Mouse (Mus musculus): ENCODE data around the gene Bcl7c. TPM values are rescaled to one million over a fixed set of nuclear protein-coding genes. Genes with fewer than 3 reads are reported as not detected.
"Not testable (repeated sequence)": the region's sequence is repeated elsewhere in the genome, so short reads cannot be mapped to it uniquely, and the experiment has no call there.

Gene Bcl7c
- polyA plus RNA-seq, 1 experiment from 2014 or later, result 41.1 TPM

DNA sequence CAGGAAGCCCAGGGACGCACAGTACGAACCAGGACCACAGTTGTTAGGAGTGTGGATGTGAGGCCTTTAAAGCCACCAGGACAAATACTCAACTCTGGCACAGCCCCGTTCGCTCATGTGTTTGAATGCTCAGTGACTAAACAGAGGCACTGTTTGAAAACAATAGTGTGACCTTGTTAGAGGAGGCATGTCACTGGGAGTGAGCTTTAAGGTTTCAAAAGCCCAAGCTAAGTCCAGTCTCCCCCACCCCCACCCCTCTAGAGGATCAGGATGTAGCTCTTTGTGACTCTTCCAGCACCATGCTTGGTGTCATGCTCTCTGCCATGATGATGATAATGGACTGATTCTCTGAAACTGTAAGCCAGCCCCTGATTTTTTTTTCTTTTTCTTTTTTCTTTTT, 77.3 kb downstream of the Bcl7c start:
- Histone ChIP-seq H3K27ac (replicated peaks in 1 of 2; ENCODE audit: control insufficient read depth in 1 of 2, insufficient read depth in 1 of 2, low read depth in 2 of 2, low read length in 2 of 2) (no peak overlapping the region), H3K27me3 (ENCODE audit: control insufficient read depth, insufficient read depth, low read length) (no peaks in the 10 kb centered on the region), H3K4me1 (ENCODE audit: control insufficient read depth in 2 of 2, insufficient read depth in 2 of 2, low read length in 2 of 2) (no peaks in the 10 kb centered on the region), H3K9me3 (ENCODE audit: control insufficient read depth, low read length) (no peaks in the 10 kb centered on the region), H3K4me3 (ENCODE audit: control insufficient read depth in 1 of 2, insufficient read depth in 1 of 2, low read depth in 1 of 2, low read length in 2 of 2) (no peak overlapping the region), H3K4me2 (ENCODE audit: low read length) (no peak overlapping the region), H3K36me3 (ENCODE audit: control insufficient read depth, insufficient read depth, low read length) (no peaks in the 10 kb centered on the region), H3K9ac (ENCODE audit: low read length) (no peak overlapping the region)
- WGBS, result 80% methylated on average over 4 of the region's 4 CpGs
- ATAC-seq (ENCODE audit: insufficient number of reproducible peaks, insufficient read depth, low FRiP score, low read depth), result no peak

DNA sequence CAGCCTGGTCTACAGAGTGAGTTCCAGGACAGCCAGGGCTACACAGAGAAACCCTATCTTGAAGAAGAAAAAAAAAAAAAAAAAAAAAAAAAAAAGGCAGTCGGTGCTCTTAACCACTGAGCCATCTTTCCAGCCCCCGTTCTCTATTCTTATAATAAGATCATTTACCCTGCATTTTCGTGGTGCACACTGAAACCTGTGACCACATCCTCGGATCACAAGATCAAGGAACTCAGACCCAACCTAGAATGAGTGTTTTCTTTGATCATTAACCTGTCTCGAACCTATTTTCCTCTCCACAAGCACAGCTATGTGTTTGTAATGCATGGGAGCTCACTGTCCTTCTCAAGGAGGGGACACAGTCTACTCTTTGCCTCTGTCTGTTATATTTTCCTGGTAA, 80.1 kb downstream of the Bcl7c start:
- 64% methylated on average over 5 of the region's 5 CpGs for WGBS
- Histone ChIP-seq H3K27me3 (ENCODE audit: control insufficient read depth, insufficient read depth, low read length) (no peaks in the 10 kb centered on the region), H3K9me3 (ENCODE audit: control insufficient read depth, low read length) (no peaks in the 10 kb centered on the region), H3K36me3 (ENCODE audit: control insufficient read depth, insufficient read depth, low read length) (no peaks in the 10 kb centered on the region), H3K4me2 (ENCODE audit: low read length) (no peak overlapping the region), H3K27ac (replicated peaks in 1 of 2; ENCODE audit: control insufficient read depth in 1 of 2, insufficient read depth in 1 of 2, low read depth in 2 of 2, low read length in 2 of 2) (no peak overlapping the region), H3K4me1 (ENCODE audit: control insufficient read depth in 2 of 2, insufficient read depth in 2 of 2, low read length in 2 of 2) (no peaks in the 10 kb centered on the region), H3K9ac (ENCODE audit: low read length) (no peak overlapping the region), H3K4me3 (ENCODE audit: control insufficient read depth in 1 of 2, insufficient read depth in 1 of 2, low read depth in 1 of 2, low read length in 2 of 2) (no peak overlapping the region)
- no peak for ATAC-seq (ENCODE audit: insufficient number of reproducible peaks, insufficient read depth, low FRiP score, low read depth)

DNA sequence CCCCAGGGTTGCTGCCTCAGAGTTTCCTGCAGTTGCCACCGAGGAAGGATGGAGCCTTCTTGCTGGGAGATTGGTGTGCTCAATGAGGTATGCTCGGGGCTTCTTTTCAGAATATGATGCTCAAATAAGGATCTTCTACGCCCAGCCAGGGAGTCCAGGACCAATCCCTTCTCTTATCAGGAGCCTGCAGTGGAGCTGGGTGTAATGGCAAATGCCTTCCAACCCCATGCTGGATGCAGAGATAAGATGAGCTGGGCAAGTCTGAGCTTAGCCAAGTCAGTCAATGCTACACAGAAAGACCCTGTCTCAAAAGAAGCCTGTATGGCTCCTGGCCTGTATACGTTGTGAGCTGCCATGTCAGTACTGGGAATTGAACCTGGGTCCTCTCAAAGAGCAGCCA, 82.3 kb downstream of the Bcl7c start:
- no peak overlapping the region for H3K27ac ChIP-seq (replicated peaks in 1 of 2; ENCODE audit: control insufficient read depth in 1 of 2, insufficient read depth in 1 of 2, low read depth in 2 of 2, low read length in 2 of 2)
- WGBS, result 70% methylated on average over 4 of the region's 4 CpGs
- no peak for ATAC-seq (ENCODE audit: insufficient number of reproducible peaks, insufficient read depth, low FRiP score, low read depth)
- no peak overlapping the region for H3K9ac ChIP-seq (ENCODE audit: low read length)
- H3K27me3 ChIP-seq (ENCODE audit: control insufficient read depth, insufficient read depth, low read length), result no peaks in the 10 kb centered on the region
- H3K36me3 ChIP-seq (ENCODE audit: control insufficient read depth, insufficient read depth, low read length), result no peaks in the 10 kb centered on the region
- no peak overlapping the region for H3K4me3 ChIP-seq (ENCODE audit: control insufficient read depth in 1 of 2, insufficient read depth in 1 of 2, low read depth in 1 of 2, low read length in 2 of 2)
- H3K4me2 ChIP-seq (ENCODE audit: low read length), result no peak overlapping the region
- H3K9me3 ChIP-seq (ENCODE audit: control insufficient read depth, low read length), result no peaks in the 10 kb centered on the region
- no peaks in the 10 kb centered on the region for H3K4me1 ChIP-seq (ENCODE audit: control insufficient read depth in 2 of 2, insufficient read depth in 2 of 2, low read length in 2 of 2)

DNA sequence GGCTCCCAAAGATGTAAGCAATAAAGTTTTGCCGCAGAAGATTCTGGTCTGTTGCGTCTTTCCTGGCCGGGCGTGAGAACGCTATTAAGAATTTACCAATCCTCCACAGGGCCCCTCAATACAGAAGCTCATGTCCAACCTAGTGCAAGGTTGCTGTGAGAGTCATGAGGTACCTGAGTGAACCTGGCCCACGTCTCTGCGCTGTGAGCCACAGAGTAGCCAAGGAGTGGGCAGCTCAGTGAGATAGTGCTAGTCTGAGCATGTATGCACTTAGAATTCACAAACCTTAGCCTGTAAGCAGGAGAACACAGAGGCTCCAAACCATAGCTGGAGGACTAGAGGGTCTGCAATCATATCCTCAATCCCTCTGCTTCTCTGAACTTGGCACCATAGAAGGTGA, 82.7 kb downstream of the Bcl7c start:
- ATAC-seq (ENCODE audit: insufficient number of reproducible peaks, insufficient read depth, low FRiP score, low read depth), result no peak
- Histone ChIP-seq H3K4me2 (ENCODE audit: low read length) (no peak overlapping the region), H3K27ac (replicated peaks in 1 of 2; ENCODE audit: control insufficient read depth in 1 of 2, insufficient read depth in 1 of 2, low read depth in 2 of 2, low read length in 2 of 2) (no peak overlapping the region), H3K9ac (ENCODE audit: low read length) (no peak overlapping the region), H3K4me3 (ENCODE audit: control insufficient read depth in 1 of 2, insufficient read depth in 1 of 2, low read depth in 1 of 2, low read length in 2 of 2) (no peak overlapping the region), H3K27me3 (ENCODE audit: control insufficient read depth, insufficient read depth, low read length) (no peaks in the 10 kb centered on the region), H3K9me3 (ENCODE audit: control insufficient read depth, low read length) (no peaks in the 10 kb centered on the region), H3K36me3 (ENCODE audit: control insufficient read depth, insufficient read depth, low read length) (no peaks in the 10 kb centered on the region), H3K4me1 (ENCODE audit: control insufficient read depth in 2 of 2, insufficient read depth in 2 of 2, low read length in 2 of 2) (no peaks in the 10 kb centered on the region)
- 94% methylated on average over 7 of the region's 7 CpGs for WGBS

DNA sequence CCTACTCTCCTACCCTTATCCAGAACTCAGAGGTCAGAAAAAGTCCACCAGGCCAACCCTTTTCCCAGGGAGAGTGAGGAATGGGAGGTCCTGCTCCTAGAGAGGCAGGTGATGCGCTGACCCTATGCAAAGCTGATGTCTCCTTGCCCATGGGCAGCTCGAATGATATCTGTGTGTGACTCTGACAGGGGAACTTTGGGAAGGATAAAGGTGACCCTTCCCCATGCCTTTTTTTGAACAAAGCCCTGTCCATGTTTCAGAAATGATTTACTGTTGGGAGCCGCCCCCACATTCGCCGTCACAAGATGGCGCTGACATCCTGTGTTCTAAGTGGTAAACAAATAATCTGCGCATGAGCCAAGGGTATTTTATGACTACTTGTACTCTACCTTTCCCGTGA, 90.3 kb downstream of the Bcl7c start:
- not testable (repeated sequence) for H3K4me3 ChIP-seq (ENCODE audit: control insufficient read depth in 1 of 2, insufficient read depth in 1 of 2, low read depth in 1 of 2, low read length in 2 of 2); ATAC-seq (ENCODE audit: insufficient number of reproducible peaks, insufficient read depth, low FRiP score, low read depth); H3K4me2 ChIP-seq (ENCODE audit: low read length); H3K9ac ChIP-seq (ENCODE audit: low read length); H3K27ac ChIP-seq (replicated peaks in 1 of 2; ENCODE audit: control insufficient read depth in 1 of 2, insufficient read depth in 1 of 2, low read depth in 2 of 2, low read length in 2 of 2); H3K36me3 ChIP-seq (ENCODE audit: control insufficient read depth, insufficient read depth, low read length); H3K27me3 ChIP-seq (ENCODE audit: control insufficient read depth, insufficient read depth, low read length); H3K9me3 ChIP-seq (ENCODE audit: control insufficient read depth, low read length)
- 89% methylated on average over 6 of the region's 8 CpGs for WGBS
- H3K4me1 ChIP-seq (ENCODE audit: control insufficient read depth in 2 of 2, insufficient read depth in 2 of 2, low read length in 2 of 2), result peaks cover 8 to 13% of the 10 kb centered on the region in 2 experiments

DNA sequence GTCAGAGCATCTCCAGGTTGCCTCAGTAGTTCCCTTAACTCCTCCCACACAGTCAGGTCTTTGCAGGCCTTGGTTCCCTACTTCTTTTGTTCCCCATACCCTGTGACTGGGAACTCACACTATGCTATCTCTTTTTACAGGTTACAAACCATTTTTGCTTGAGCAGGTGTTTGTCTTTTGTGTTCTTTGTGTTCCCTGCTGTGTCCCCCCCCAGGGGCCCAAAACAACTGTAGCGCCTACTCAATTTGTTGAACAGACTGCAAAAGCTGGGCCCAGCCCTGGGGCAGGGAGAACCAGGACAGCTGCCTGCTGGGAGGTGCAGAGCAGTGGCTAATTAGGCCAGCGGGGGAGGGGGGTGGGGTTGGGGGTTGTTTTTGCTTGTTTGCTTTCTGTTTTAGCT, 90.8 kb downstream of the Bcl7c start:
- Histone ChIP-seq H3K36me3 (ENCODE audit: control insufficient read depth, insufficient read depth, low read length) (no peaks in the 10 kb centered on the region), H3K4me2 (ENCODE audit: low read length) (no peak overlapping the region), H3K27me3 (ENCODE audit: control insufficient read depth, insufficient read depth, low read length) (no peaks in the 10 kb centered on the region), H3K9ac (ENCODE audit: low read length) (no peak overlapping the region), H3K4me1 (ENCODE audit: control insufficient read depth in 2 of 2, insufficient read depth in 2 of 2, low read length in 2 of 2) (peaks cover 8 to 13% of the 10 kb centered on the region in 2 experiments), H3K9me3 (ENCODE audit: control insufficient read depth, low read length) (no peaks in the 10 kb centered on the region), H3K4me3 (ENCODE audit: control insufficient read depth in 1 of 2, insufficient read depth in 1 of 2, low read depth in 1 of 2, low read length in 2 of 2) (no peak overlapping the region), H3K27ac (replicated peaks in 1 of 2; ENCODE audit: control insufficient read depth in 1 of 2, insufficient read depth in 1 of 2, low read depth in 2 of 2, low read length in 2 of 2) (no peak overlapping the region)
- 71% methylated on average over 2 of the region's 2 CpGs for WGBS
- ATAC-seq (ENCODE audit: insufficient number of reproducible peaks, insufficient read depth, low FRiP score, low read depth), result no peak

DNA sequence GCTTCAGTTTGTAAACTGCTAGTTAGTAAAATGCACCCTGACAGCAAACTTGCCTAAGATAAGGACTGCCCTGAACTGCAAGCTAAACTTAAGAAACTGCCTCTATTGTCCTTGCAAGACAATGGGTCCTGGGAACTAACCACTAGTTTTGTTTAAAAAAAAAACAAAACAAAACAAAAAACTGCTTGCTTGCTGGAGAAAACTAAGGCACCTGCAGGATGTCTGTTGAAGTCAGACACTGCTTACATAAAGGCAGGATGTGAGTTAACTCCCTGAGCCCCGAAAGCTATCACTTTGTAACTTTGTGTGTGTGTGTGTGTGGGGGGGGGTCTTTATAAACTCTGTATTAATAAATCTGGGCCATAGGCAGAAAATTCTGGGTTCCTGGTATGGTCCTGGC, 91.9 kb downstream of the Bcl7c start:
- Histone ChIP-seq H3K4me2 (ENCODE audit: low read length) (no peak overlapping the region), H3K27ac (replicated peaks in 1 of 2; ENCODE audit: control insufficient read depth in 1 of 2, insufficient read depth in 1 of 2, low read depth in 2 of 2, low read length in 2 of 2) (no peak overlapping the region), H3K9me3 (ENCODE audit: control insufficient read depth, low read length) (no peaks in the 10 kb centered on the region; the same call in 1 of the 2 replicates), H3K27me3 (ENCODE audit: control insufficient read depth, insufficient read depth, low read length) (no peaks in the 10 kb centered on the region), H3K4me1 (ENCODE audit: control insufficient read depth in 2 of 2, insufficient read depth in 2 of 2, low read length in 2 of 2) (peaks cover 8 to 13% of the 10 kb centered on the region in 2 experiments), H3K4me3 (ENCODE audit: control insufficient read depth in 1 of 2, insufficient read depth in 1 of 2, low read depth in 1 of 2, low read length in 2 of 2) (no peak overlapping the region), H3K36me3 (ENCODE audit: control insufficient read depth, insufficient read depth, low read length) (peaks cover 9% of the 10 kb centered on the region), H3K9ac (ENCODE audit: low read length) (no peak overlapping the region)
- no peak for ATAC-seq (ENCODE audit: insufficient number of reproducible peaks, insufficient read depth, low FRiP score, low read depth)
- WGBS, result 71% methylated on average over 1 of the region's 1 CpGs

DNA sequence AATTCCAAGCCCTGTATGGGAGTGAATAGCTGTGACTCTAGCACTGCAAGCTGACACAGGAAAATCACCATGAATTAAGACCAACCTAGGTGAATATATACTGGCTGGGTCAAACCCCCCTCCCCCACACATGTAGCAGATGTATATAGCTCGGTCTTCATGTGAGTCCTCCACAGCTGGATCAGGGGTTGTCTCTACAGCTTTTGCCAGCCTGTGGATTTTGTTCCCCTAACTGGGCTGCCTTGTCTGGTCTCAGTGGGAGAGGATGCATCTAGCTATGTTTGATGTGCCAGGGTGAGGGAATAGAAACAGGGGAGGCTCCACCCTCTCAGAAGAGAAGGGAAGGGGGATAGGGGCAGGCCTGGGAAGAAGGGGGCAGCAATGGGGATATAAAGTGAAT, 92.4 kb downstream of the Bcl7c start:
- no peak for ATAC-seq (ENCODE audit: insufficient number of reproducible peaks, insufficient read depth, low FRiP score, low read depth)
- Histone ChIP-seq H3K4me3 (ENCODE audit: control insufficient read depth in 1 of 2, insufficient read depth in 1 of 2, low read depth in 1 of 2, low read length in 2 of 2) (no peak overlapping the region), H3K4me1 (ENCODE audit: control insufficient read depth in 2 of 2, insufficient read depth in 2 of 2, low read length in 2 of 2) (peaks cover 8 to 13% of the 10 kb centered on the region in 2 experiments), H3K9me3 (ENCODE audit: control insufficient read depth, low read length) (no peaks in the 10 kb centered on the region; the same call in 1 of the 2 replicates), H3K4me2 (ENCODE audit: low read length) (peak overlapping the region; percentile 76; the same call in 1 of the 2 replicates), H3K9ac (ENCODE audit: low read length) (no peak overlapping the region), H3K27ac (replicated peaks in 1 of 2; ENCODE audit: control insufficient read depth in 1 of 2, insufficient read depth in 1 of 2, low read depth in 2 of 2, low read length in 2 of 2) (no peak overlapping the region), H3K36me3 (ENCODE audit: control insufficient read depth, insufficient read depth, low read length) (peaks cover 15% of the 10 kb centered on the region), H3K27me3 (ENCODE audit: control insufficient read depth, insufficient read depth, low read length) (no peaks in the 10 kb centered on the region)
- 80% methylated on average over 1 of the region's 1 CpGs for whole genome bisulfite sequencing

Data from heart, embryonic 14.5 days (tissue).